Mouse (Mus musculus) cerebellum, adult 2 months (tissue): ENCODE data around the gene Gls.

Experiments
- CTCF ChIP-seq: fragments of 200-500 bp; IDR thresholded peaks from 2 replicates; pipeline ENCODE4 v1.5.1; 2011; ENCODE audit warnings: low read depth, mild to moderate bottlenecking, control low read depth, low read length, moderate library complexity, borderline replicate concordance; ENCODE audit not compliant: insufficient read depth
- POLR2A ChIP-seq: fragments of 200-500 bp; IDR thresholded peaks from 2 replicates; pipeline ENCODE4 v1.6.1; 2011; ENCODE audit warnings: low read length, control low read depth, borderline replicate concordance; ENCODE audit not compliant: insufficient read depth

DNA sequence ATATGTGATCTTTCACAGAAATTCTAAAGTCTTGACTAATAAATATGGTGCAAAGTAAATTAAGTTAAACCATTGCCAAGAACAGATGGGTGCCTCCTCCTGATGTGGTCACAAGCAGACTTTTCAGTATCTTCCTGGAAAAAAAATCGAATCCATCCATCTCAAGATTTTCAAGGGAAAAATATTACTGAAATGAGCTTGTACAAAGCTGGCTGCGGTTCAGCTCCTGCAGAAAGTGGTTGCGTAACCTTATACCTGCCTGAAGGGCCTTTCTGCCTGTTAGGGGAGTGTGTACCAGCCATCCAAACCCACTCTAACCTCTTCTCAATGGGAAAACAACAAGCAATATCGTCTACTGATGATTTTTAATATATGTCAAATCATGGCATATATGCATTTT, 36.6 kb upstream of the Gls start:
- TF ChIP-seq CTCF: no peak
- no peak for TF ChIP-seq POLR2A
